Mouse (Mus musculus) embryonic fibroblast, embryonic 13.5 days (primary cell): Measurements from ENCODE around the gene Cog5. TPM values are rescaled to one million over a fixed set of nuclear protein-coding genes. Genes with fewer than 3 reads are reported as not detected.

Experiments
- H3K27ac ChIP-seq: 2 replicates; pipeline ENCODE4 v1.5.1; 2012; ENCODE audit warnings: low read length, control low read depth, inconsistent platforms; ENCODE audit not compliant: insufficient read depth
- H3K4me1 ChIP-seq: 2 replicates; pipeline ENCODE4 v1.6.1; 2011; ENCODE audit warnings: low read length; ENCODE audit not compliant: control insufficient read depth, insufficient read depth
- H3K4me3 ChIP-seq: 2 replicates; pipeline ENCODE4 v1.5.1; 2011; ENCODE audit warnings: mild to moderate bottlenecking, control low read depth, low read length; ENCODE audit not compliant: insufficient read depth
- CTCF ChIP-seq: IDR thresholded peaks from 2 replicates; pipeline ENCODE4 v1.5.1; 2011; ENCODE audit warnings: mild to moderate bottlenecking, control low read depth, low read length, moderate library complexity, borderline replicate concordance; ENCODE audit not compliant: insufficient read depth
- POLR2A ChIP-seq: IDR thresholded peaks from 2 replicates; pipeline ENCODE4 v1.6.1; 2011; ENCODE audit warnings: low read depth, mild to moderate bottlenecking, control low read depth, low read length, moderate library complexity
- polyA plus RNA-seq: library from polyadenylated mRNA; stranded (reverse); fragments of >200 nt; gene quantifications from 2 replicates; pipeline ENCODE4 v1.2.4, GENCODE M21; 2011; ENCODE audit warnings: low read depth; ENCODE audit not compliant: missing spikeins, insufficient read length

Gene Cog5
- polyA plus RNA-seq, 1 experiment: 48.3 TPM

- Histone ChIP-seq H3K4me1 (no peaks in the 10 kb centered on the region; the same call in 1 of the 2 replicates), H3K4me3 (no peak overlapping the region), H3K27ac (no peak overlapping the region)
- TF ChIP-seq POLR2A: no peak
- no peak for TF ChIP-seq CTCF
Observed at GRCm38 (mm10) chr12:31964074-31964473, 309.4 kb downstream of the Cog5 start.

GRCm38 (mm10) chr12:31965517-31966212 is 311.0 kb downstream of the Cog5 start:
- no peak overlapping the region for H3K27ac ChIP-seq
- no peak overlapping the region for H3K4me3 ChIP-seq
- H3K4me1 ChIP-seq: peaks cover 6% of the 10 kb centered on the region
- no peak for TF ChIP-seq POLR2A
- TF ChIP-seq CTCF: no peak

GRCm38 (mm10) chr12:31966405-31966804 is 311.7 kb downstream of the Cog5 start:
- no peak for TF ChIP-seq CTCF
- no peak for TF ChIP-seq POLR2A
- Histone ChIP-seq H3K4me1 (peaks cover 9% of the 10 kb centered on the region), H3K27ac (no peak overlapping the region), H3K4me3 (no peak overlapping the region)

GRCm38 (mm10) chr12:31967536-31967935 is 312.9 kb downstream of the Cog5 start:
- H3K4me3 ChIP-seq: no peak overlapping the region
- TF ChIP-seq CTCF (no peak), POLR2A (no peak)
- peaks cover 12% of the 10 kb centered on the region for H3K4me1 ChIP-seq
- H3K27ac ChIP-seq: no peak overlapping the region

GRCm38 (mm10) chr12:31969111-31969510 is 314.4 kb downstream of the Cog5 start:
- no peak overlapping the region for H3K4me3 ChIP-seq
- no peak overlapping the region; the same call in 1 of the 2 replicates for H3K27ac ChIP-seq
- no peak for TF ChIP-seq POLR2A
- TF ChIP-seq CTCF: no peak
- H3K4me1 ChIP-seq: peaks cover 16% of the 10 kb centered on the region

- TF ChIP-seq CTCF (no peak), POLR2A (no peak)
Observed at GRCm38 (mm10) chr12:31971547-31971946, 316.9 kb downstream of the Cog5 start.

GRCm38 (mm10) chr12:31973473-31974172 is 319.0 kb downstream of the Cog5 start:
- no peak overlapping the region for H3K27ac ChIP-seq
- H3K4me3 ChIP-seq: no peak overlapping the region
- peaks cover 16% of the 10 kb centered on the region for H3K4me1 ChIP-seq
- TF ChIP-seq POLR2A (no peak), CTCF (no peak)

More at GRCm38 (mm10) chr12:31971547-31971946, 316.9 kb downstream of the Cog5 start:
- Histone ChIP-seq H3K27ac (no peak overlapping the region), H3K4me3 (no peak overlapping the region), H3K4me1 (peaks cover 16% of the 10 kb centered on the region)

- Histone ChIP-seq H3K27ac (no peak overlapping the region), H3K4me1 (peaks cover 7% of the 10 kb centered on the region), H3K4me3 (no peak overlapping the region)
- TF ChIP-seq POLR2A (no peak), CTCF (0 out of 2 replicates have a peak, but pooled peaks have one; percentile 12)
Observed at GRCm38 (mm10) chr12:31976544-31976943, 321.9 kb downstream of the Cog5 start.

GRCm38 (mm10) chr12:31977613-31978195 is 323.0 kb downstream of the Cog5 start:
- Histone ChIP-seq H3K27ac (no peak overlapping the region), H3K4me1 (peaks cover 4% of the 10 kb centered on the region), H3K4me3 (no peak overlapping the region)
- TF ChIP-seq CTCF: no peak
- TF ChIP-seq POLR2A: no peak

GRCm38 (mm10) chr12:31983238-31983637 is 328.6 kb downstream of the Cog5 start:
- TF ChIP-seq CTCF: no peak
- no peak for TF ChIP-seq POLR2A
- Histone ChIP-seq H3K27ac (no peak overlapping the region), H3K4me3 (no peak overlapping the region), H3K4me1 (no peaks in the 10 kb centered on the region)
